Mouse (Mus musculus): ENCODE data around the gene Gba.

GRCm38 (mm10) chr3:89231772-89232275 is 29.1 kb downstream of the Gba start:
- TF ChIP-seq POLR2A (IDR thresholded peaks at IDR 0.05; ENCODE audit: extremely low read depth, insufficient read depth, low read length) (no peak), CTCF (IDR thresholded peaks at IDR 0.05; ENCODE audit: low read depth, low read length) (no peak)
